7 mouse cellular contexts compared by ENCODE assay signal in genomic region chr14:54701298-54701697, GRCm38 (mm10). TPM values are rescaled to one million over a fixed set of nuclear protein-coding genes. Genes with fewer than 3 reads are reported as not detected.
DNase-seq lines count a peak whose midpoint lies in the region; TF ChIP-seq lines count a peak whose summit lies in the region.

No protein-coding gene starts in this region.

- peak; percentile 80 for DNase-seq in MN1 (ENCODE audit: low spot score)
- DNase-seq in brain, embryonic 14.5 days (ENCODE audit: low read depth), result peak; percentile 81
- peak; percentile 36 for DNase-seq in fibroblast of lung, adult 2 months (ENCODE audit: low read depth)
- DNase-seq in heart, postnatal 14 days, result peak; percentile 81 to 92
- DNase-seq in layer of hippocampus, adult 18-20 months (ENCODE audit: low spot score in 2 of 2), result peak; percentile 46 to 62
- DNase-seq in lung, postnatal 4 days, result peak; percentile 71 to 88
- DNase-seq in skeletal muscle tissue, adult 2 months (ENCODE audit: low read depth, low spot score), result peak; percentile 59

- intact Hi-C loops in heart, postnatal 14 days (cut with DNase I), result loop anchor here (2.0 to 5.0 kb wide), 3 partner anchors 40 to 134 kb away; no protein-coding TSS in a partner anchor

- TF ChIP-seq CTCF in brain, embryonic 14.5 days (IDR thresholded peaks at IDR 0.05; ENCODE audit: borderline replicate concordance, extremely low read depth, insufficient read depth, insufficient read length), result peak; percentile 85

- no peak for TF ChIP-seq POLR2A in brain, embryonic 14.5 days (IDR thresholded peaks at IDR 0.05; ENCODE audit: borderline replicate concordance, extremely low read depth, insufficient read depth, insufficient read length, poor library complexity, severe bottlenecking)

RNA-seq across cellular contexts. Expression of gene Gm29776, which starts 2.7 kb away (rescaled TPM):
- polyA plus RNA-seq in brain, embryonic 14.5 days (2012; rRNA removed), result 0.05 and 0.14 TPM in 2 replicates
- not detected for total RNA-seq in heart, postnatal 14 days (2021)
- not detected for total RNA-seq in layer of hippocampus, adult 18-20 months (2021)

RNA-seq across cellular contexts. Expression of gene Cebpe, which starts 10.7 kb away (rescaled TPM):
- polyA plus RNA-seq in brain, embryonic 14.5 days (2012; rRNA removed), result 0.09 and 0.27 TPM in 2 replicates
- total RNA-seq in heart, postnatal 14 days (2021), result not detected
- total RNA-seq in layer of hippocampus, adult 18-20 months (2021), result not detected

RNA-seq across cellular contexts. Expression of gene Acin1, which starts 14.6 kb away (rescaled TPM):
- 248 and 332 TPM in 2 replicates for polyA plus RNA-seq in brain, embryonic 14.5 days (2012; rRNA removed)
- 100 to 1,000 TPM; 105 to 106 TPM for total RNA-seq in heart, postnatal 14 days (2021)
- 100 to 1,000 TPM; 196 to 207 TPM for total RNA-seq in layer of hippocampus, adult 18-20 months (2021)

RNA-seq across cellular contexts. Expression of gene 1700123O20Rik, which starts 15.3 kb away (rescaled TPM):
- polyA plus RNA-seq in brain, embryonic 14.5 days (2012; rRNA removed), result 64.6 and 76.7 TPM in 2 replicates
- total RNA-seq in heart, postnatal 14 days (2021), result 10 to 100 TPM; 17.2 to 18.6 TPM
- total RNA-seq in layer of hippocampus, adult 18-20 months (2021), result 10 to 100 TPM; 23.4 to 24.4 TPM

Comparison
In these comparisons a context has a peak if more than half of its experiments do, and no peak if none do; other contexts are left out.
1. Peak in every context shown above with its lines: DNase-seq.
2. DNase-seq: peak in every context shown above with its lines; median percentile 86 in heart, postnatal 14 days; 81 in brain, embryonic 14.5 days; 80 in MN1; 80 in lung, postnatal 4 days; 59 in skeletal muscle tissue, adult 2 months; 54 in layer of hippocampus, adult 18-20 months; 36 in fibroblast of lung, adult 2 months.